Mouse (Mus musculus) limb, embryonic 12.5 days (tissue): ENCODE results near the gene Btbd6. TPM values are rescaled to one million over a fixed set of nuclear protein-coding genes. Genes with fewer than 3 reads are reported as not detected.

Source experiments
- ATAC-seq: fragments of 200-750 bp; cut with Nextera tagmentation; 2 replicates; pipeline ENCODE4 v1.8.0; 2017; ENCODE audit warnings: low read depth, moderate TSS enrichment; ENCODE audit not compliant: insufficient number of reproducible peaks, insufficient read depth, low FRiP score, low TSS enrichment
- H3K27ac ChIP-seq: fragments of 300-500 bp; sonication (generic); 2 replicates; pipeline ENCODE4 v1.5.1; 2016; ENCODE audit warnings: mild to moderate bottlenecking, moderate library complexity
- H3K27me3 ChIP-seq: fragments of 300-500 bp; sonication (generic); 2 replicates; pipeline ENCODE4 v1.6.1; 2016; ENCODE audit warnings: mild to moderate bottlenecking, moderate library complexity
- H3K36me3 ChIP-seq: fragments of 300-500 bp; sonication (generic); 2 replicates; pipeline ENCODE4 v1.6.1; 2016; ENCODE audit warnings: mild to moderate bottlenecking, moderate library complexity
- H3K4me1 ChIP-seq: fragments of 300-500 bp; sonication (generic); replicated peaks from 2 replicates; pipeline ENCODE4 v1.6.1; 2016
- H3K4me2 ChIP-seq: fragments of 300-500 bp; sonication (generic); 2 replicates; pipeline ENCODE4 v1.6.1; 2016; ENCODE audit warnings: mild to moderate bottlenecking, moderate library complexity
- H3K4me3 ChIP-seq: fragments of 300-500 bp; sonication (generic); replicated peaks from 2 replicates; pipeline ENCODE4 v1.5.1; 2016; ENCODE audit warnings: mild to moderate bottlenecking
- H3K9ac ChIP-seq: fragments of 300-500 bp; sonication (generic); replicated peaks from 2 replicates; pipeline ENCODE4 v1.6.1; 2016; ENCODE audit warnings: mild to moderate bottlenecking, moderate library complexity
- H3K9me3 ChIP-seq: fragments of 300-500 bp; sonication (generic); 2 replicates; pipeline ENCODE4 v1.6.1; 2016; ENCODE audit warnings: mild to moderate bottlenecking, moderate library complexity
- WGBS: fragments of 180-500 bp; shearing (Covaris S2); methylation state at CpG from one replicate; pipeline ENCODE4 v1.1.7; 2016; 5-methylcytosine and 5-hydroxymethylcytosine counted together
- polyA plus RNA-seq: library from polyadenylated mRNA; unstranded; fragments of >200 nt; fragmentation: Nextera tagmentation; extraction: Ambion mirVana; gene quantifications from 2 replicates; pipeline ENCODE4 v1.2.1, GENCODE M21; 2016

The Btbd6 gene
- polyA plus RNA-seq, 1 experiment from 2014 or later: 29.1 TPM

GRCm38 (mm10) chr12:112990706-112991405 lies 14.6 kb downstream of the Btbd6 start:
- no peak overlapping the region for H3K9ac ChIP-seq
- H3K36me3 ChIP-seq: peaks cover 66% of the 10 kb centered on the region
- ATAC-seq: no peak
- WGBS: 93% methylated on average over 5 of the region's 5 CpGs
- no peak overlapping the region for H3K4me3 ChIP-seq
- H3K9me3 ChIP-seq: no peaks in the 10 kb centered on the region
- H3K27ac ChIP-seq: no peak overlapping the region
- H3K4me2 ChIP-seq: no peak overlapping the region
- H3K4me1 ChIP-seq: no peaks in the 10 kb centered on the region
- no peaks in the 10 kb centered on the region for H3K27me3 ChIP-seq

GRCm38 (mm10) chr12:112991444-112991843 lies 15.2 kb downstream of the Btbd6 start:
- WGBS: 85% methylated on average over 2 of the region's 2 CpGs
- no peaks in the 10 kb centered on the region for H3K4me1 ChIP-seq
- peaks cover 66% of the 10 kb centered on the region for H3K36me3 ChIP-seq
- ATAC-seq: no peak
- no peaks in the 10 kb centered on the region for H3K9me3 ChIP-seq
- H3K4me2 ChIP-seq: no peak overlapping the region
- no peak overlapping the region for H3K27ac ChIP-seq
- no peaks in the 10 kb centered on the region for H3K27me3 ChIP-seq
- no peak overlapping the region for H3K4me3 ChIP-seq
- H3K9ac ChIP-seq: no peak overlapping the region

- no peak overlapping the region for H3K9ac ChIP-seq
- no peaks in the 10 kb centered on the region for H3K27me3 ChIP-seq
- no peak overlapping the region for H3K27ac ChIP-seq
- WGBS: 71% methylated on average over 4 of the region's 4 CpGs
- no peak overlapping the region for H3K4me3 ChIP-seq
- H3K4me1 ChIP-seq: peaks cover 12% of the 10 kb centered on the region
- no peak overlapping the region for H3K4me2 ChIP-seq
- no peak for ATAC-seq
- no peaks in the 10 kb centered on the region for H3K9me3 ChIP-seq
- peaks cover 52% of the 10 kb centered on the region for H3K36me3 ChIP-seq
Observed at GRCm38 (mm10) chr12:112994153-112994552, 17.9 kb downstream of the Btbd6 start.

GRCm38 (mm10) chr12:112999569-113000293 lies 23.4 kb downstream of the Btbd6 start:
- no peaks in the 10 kb centered on the region for H3K9me3 ChIP-seq
- WGBS: 1% methylated on average over 56 of the region's 56 CpGs
- peaks cover 20% of the 10 kb centered on the region for H3K4me1 ChIP-seq
- no peaks in the 10 kb centered on the region for H3K27me3 ChIP-seq
- ATAC-seq: no peak
- peaks cover 22% of the 10 kb centered on the region for H3K36me3 ChIP-seq
- H3K4me2 ChIP-seq: peak overlapping the region; percentile 81
- peak overlapping the region; percentile 94 for H3K27ac ChIP-seq
- H3K9ac ChIP-seq: peak overlapping the region; percentile 94
- peak overlapping the region; percentile 88 for H3K4me3 ChIP-seq

GRCm38 (mm10) chr12:113000294-113001132 lies 24.2 kb downstream of the Btbd6 start, which contains the start of gene Brf1:
Gene Brf1 (minus strand): TSS chr12:113000704.
- under 1% methylated on average over 68 of the region's 96 CpGs for WGBS
- H3K4me3 ChIP-seq: peak within 1 kb of the TSS; percentile 88
- H3K9me3 ChIP-seq: no peaks in the 10 kb centered on the region
- peaks cover 20% of the 10 kb centered on the region for H3K4me1 ChIP-seq
- no peaks in the 10 kb centered on the region for H3K27me3 ChIP-seq
- H3K4me2 ChIP-seq: peak within 1 kb of the TSS; percentile 81
- H3K36me3 ChIP-seq: peaks cover 17% of the 10 kb centered on the region
- H3K9ac ChIP-seq: peak within 1 kb of the TSS; percentile 94
- peak; percentile 97 for ATAC-seq
- peak within 1 kb of the TSS; percentile 95 for H3K27ac ChIP-seq

GRCm38 (mm10) chr12:113001133-113001474 lies 24.8 kb downstream of the Btbd6 start:
- no peaks in the 10 kb centered on the region for H3K9me3 ChIP-seq
- H3K27me3 ChIP-seq: no peaks in the 10 kb centered on the region
- H3K4me3 ChIP-seq: peak overlapping the region; percentile 88
- WGBS: 3% methylated on average over 5 of the region's 5 CpGs
- H3K9ac ChIP-seq: peak overlapping the region; percentile 94
- H3K4me2 ChIP-seq: peak overlapping the region; percentile 81
- peak overlapping the region; percentile 95 for H3K27ac ChIP-seq
- ATAC-seq: no peak; the same call in 1 of the 2 replicates
- peaks cover 20% of the 10 kb centered on the region for H3K4me1 ChIP-seq
- peaks cover 11% of the 10 kb centered on the region for H3K36me3 ChIP-seq

- H3K4me1 ChIP-seq: peaks cover 20% of the 10 kb centered on the region
- H3K27me3 ChIP-seq: no peaks in the 10 kb centered on the region
- H3K27ac ChIP-seq: no peak overlapping the region
- no peaks in the 10 kb centered on the region for H3K9me3 ChIP-seq
- no peak overlapping the region for H3K4me3 ChIP-seq
- no peak overlapping the region for H3K4me2 ChIP-seq
- no peak overlapping the region for H3K9ac ChIP-seq
- 47% methylated on average over 2 of the region's 2 CpGs for WGBS
- no peaks in the 10 kb centered on the region for H3K36me3 ChIP-seq
- no peak for ATAC-seq
Observed at GRCm38 (mm10) chr12:113002667-113003066, 26.4 kb downstream of the Btbd6 start.

GRCm38 (mm10) chr12:113004011-113004410 lies 27.7 kb downstream of the Btbd6 start:
- Histone ChIP-seq H3K27me3 (no peaks in the 10 kb centered on the region), H3K9ac (no peak overlapping the region), H3K4me3 (no peak overlapping the region), H3K27ac (no peak overlapping the region), H3K4me1 (peaks cover 10% of the 10 kb centered on the region), H3K36me3 (no peaks in the 10 kb centered on the region), H3K4me2 (no peak overlapping the region), H3K9me3 (no peaks in the 10 kb centered on the region)
- WGBS: 75% methylated on average over 8 of the region's 8 CpGs
- no peak for ATAC-seq

GRCm38 (mm10) chr12:113004993-113005392 lies 28.7 kb downstream of the Btbd6 start:
- H3K27ac ChIP-seq: no peak overlapping the region
- no peaks in the 10 kb centered on the region for H3K9me3 ChIP-seq
- H3K27me3 ChIP-seq: no peaks in the 10 kb centered on the region
- no peak for ATAC-seq
- H3K36me3 ChIP-seq: no peaks in the 10 kb centered on the region
- 33% methylated on average over 4 of the region's 4 CpGs for WGBS
- H3K4me2 ChIP-seq: no peak overlapping the region
- no peak overlapping the region for H3K4me3 ChIP-seq
- peaks cover 6% of the 10 kb centered on the region for H3K4me1 ChIP-seq
- H3K9ac ChIP-seq: no peak overlapping the region

GRCm38 (mm10) chr12:113011702-113012360 lies 35.5 kb downstream of the Btbd6 start:
- H3K4me2 ChIP-seq: no peak overlapping the region
- H3K27ac ChIP-seq: peak overlapping the region; percentile 12; the same call in 1 of the 2 replicates
- H3K9ac ChIP-seq: no peak overlapping the region
- no peaks in the 10 kb centered on the region for H3K27me3 ChIP-seq
- no peak for ATAC-seq
- 96% methylated on average over 6 of the region's 6 CpGs for WGBS
- H3K4me3 ChIP-seq: no peak overlapping the region
- H3K36me3 ChIP-seq: no peaks in the 10 kb centered on the region
- H3K9me3 ChIP-seq: no peaks in the 10 kb centered on the region
- peaks cover 36% of the 10 kb centered on the region for H3K4me1 ChIP-seq
